ENCODE assay signal across 21 mouse cellular contexts in the genomic region with DNA sequence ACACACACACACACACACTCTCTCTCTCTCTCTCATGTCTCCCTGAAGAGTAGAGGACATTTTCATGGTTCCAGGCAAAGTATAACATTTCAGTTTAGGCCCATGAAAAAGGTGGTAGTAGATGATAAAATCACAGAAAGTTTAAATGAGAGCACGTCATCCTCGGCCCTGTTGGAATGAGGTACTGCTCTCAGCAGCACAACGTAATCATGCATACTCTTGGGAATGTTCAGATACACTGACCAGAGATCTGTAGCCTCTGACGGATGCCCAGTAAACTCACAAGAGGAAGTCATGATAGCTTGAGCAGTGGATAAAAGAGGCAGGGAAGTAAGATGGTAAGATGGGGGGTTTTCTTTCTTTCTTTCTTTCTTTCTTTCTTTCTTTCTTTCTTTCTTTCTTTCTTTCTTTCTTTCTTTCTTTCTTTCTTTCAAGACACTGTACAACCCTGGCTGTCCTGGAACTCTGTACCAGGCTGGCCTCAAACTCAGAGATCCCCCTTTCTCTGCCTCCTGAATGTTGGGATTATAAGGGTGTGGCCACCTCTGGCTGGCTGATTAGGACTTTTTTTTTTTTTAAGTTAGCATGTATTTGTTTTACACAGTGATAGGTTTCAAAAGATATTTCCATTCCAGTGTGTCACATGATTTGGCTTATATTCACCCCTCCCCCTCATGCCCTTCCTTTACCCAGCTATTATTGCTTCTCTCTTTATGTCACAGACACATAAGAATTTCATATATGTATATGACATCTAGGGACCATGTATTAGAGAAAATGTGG. TPM values are rescaled to one million over a fixed set of nuclear protein-coding genes. Genes with fewer than 3 reads are reported as not detected.
DNase-seq lines count a peak whose midpoint lies in the region; ATAC-seq lines count a peak whose summit lies in the region.
"Had no signal": no experiment of that assay in that cellular context is flagged by ENCODE, and none has a peak within 500 bp of the region (broad histone marks: within the 10 kb centered on the region; RNA-seq: fewer than 3 reads in every experiment).

No protein-coding gene starts in this region.

- H3K4me1 ChIP-seq in liver, embryonic 11.5 days (replicated peaks; ENCODE audit: control insufficient read depth, insufficient read depth, low read length), result peaks cover 12% of the 10 kb centered on the region
- peaks cover 17% of the 10 kb centered on the region for H3K4me1 ChIP-seq in liver, embryonic 15.5 days (replicated peaks)

- H3K9ac ChIP-seq in liver, embryonic 11.5 days (ENCODE audit: low read depth, low read length), result no peak overlapping the region
- H3K9ac ChIP-seq in liver, embryonic 15.5 days, result no peak overlapping the region
- H3K9ac ChIP-seq: embryonic facial prominence, embryonic 13.5 days; forebrain, embryonic 13.5 days; forebrain, postnatal 0 days; hindbrain, embryonic 13.5 days had no signal

- H3K36me3 ChIP-seq in liver, embryonic 11.5 days (ENCODE audit: control insufficient read depth, insufficient read depth, low read length), result no peaks in the 10 kb centered on the region
- no peaks in the 10 kb centered on the region for H3K36me3 ChIP-seq in liver, embryonic 15.5 days (replicated peaks)
- H3K36me3 ChIP-seq: embryonic facial prominence, embryonic 13.5 days; hindbrain, embryonic 13.5 days had no signal

- no peak overlapping the region for H3K27ac ChIP-seq in liver, embryonic 11.5 days (ENCODE audit: low read depth, low read length)
- no peak overlapping the region for H3K27ac ChIP-seq in liver, embryonic 15.5 days (replicated peaks)
- H3K27ac ChIP-seq: embryonic facial prominence, embryonic 13.5 days; forebrain, embryonic 13.5 days; heart, adult 2 months; hindbrain, embryonic 13.5 days; hindbrain, postnatal 0 days had no signal

- H3K4me2 ChIP-seq in liver, embryonic 11.5 days, result no peak overlapping the region
- no peak overlapping the region for H3K4me2 ChIP-seq in liver, embryonic 15.5 days
- H3K4me2 ChIP-seq: embryonic facial prominence, embryonic 13.5 days; forebrain, embryonic 13.5 days; heart, embryonic 11.5 days; hindbrain, embryonic 13.5 days had no signal

- WGBS in liver, embryonic 11.5 days, result 38% methylated on average over 4 of the region's 4 CpGs
- 20% methylated on average over 4 of the region's 4 CpGs for WGBS in liver, embryonic 15.5 days (ENCODE audit: insufficient replicate concordance)

- DNase-seq in liver, embryonic 11.5 days (ENCODE audit: low spot score), result no peak
- no peak for DNase-seq in liver
- no peak for DNase-seq in layer of hippocampus, adult 11-12 months (ENCODE audit: low spot score)
- no peak for DNase-seq in heart, adult 18-20 months
- DNase-seq in cerebellum, adult 9-11 months, result no peak
- DNase-seq: adrenal gland, postnatal 10 days; cerebellum, adult 11-12 months; cerebellum, adult 9-10 months; cerebellum, postnatal 36 days; forebrain, postnatal 0 days; heart, adult 2 months; heart, postnatal 4 days had no signal

- H3K4me3 ChIP-seq in liver, embryonic 11.5 days (ENCODE audit: low read depth, low read length), result no peak overlapping the region
- no peak overlapping the region for H3K4me3 ChIP-seq in liver, embryonic 15.5 days (replicated peaks)
- H3K4me3 ChIP-seq: embryonic facial prominence, embryonic 13.5 days; forebrain, embryonic 13.5 days; heart, adult 2 months; hindbrain, embryonic 13.5 days had no signal

- peak; percentile 51 for ATAC-seq in liver, embryonic 11.5 days (replicated peaks; ENCODE audit: low FRiP score)
- peak; percentile 38 for ATAC-seq in inflammation-experienced regulatory T-cells, adult 6 months
- 0 out of 2 replicates have a peak, but pooled peaks have one; percentile 28 for ATAC-seq in liver, embryonic 15.5 days (ENCODE audit: insufficient read depth)
- ATAC-seq in megakaryocyte-erythroid progenitor cell, adult 5-6 weeks (replicated peaks; ENCODE audit: low FRiP score, low TSS enrichment, poor library complexity, severe bottlenecking), result peak; percentile 68
- ATAC-seq: forebrain, embryonic 13.5 days; forebrain, postnatal 0 days; hindbrain, postnatal 0 days; intestine, embryonic 16.5 days had no signal

- no peaks in the 10 kb centered on the region for H3K27me3 ChIP-seq in liver, embryonic 11.5 days (replicated peaks; ENCODE audit: control insufficient read depth, insufficient read depth, low read length)
- peaks cover 14% of the 10 kb centered on the region for H3K27me3 ChIP-seq in liver, embryonic 15.5 days
- H3K27me3 ChIP-seq: embryonic facial prominence, embryonic 13.5 days; forebrain, embryonic 13.5 days; hindbrain, embryonic 13.5 days had no signal

- H3K9me3 ChIP-seq in liver, embryonic 11.5 days (ENCODE audit: control insufficient read depth, low read length), result no peaks in the 10 kb centered on the region
- no peaks in the 10 kb centered on the region for H3K9me3 ChIP-seq in liver, embryonic 15.5 days (replicated peaks)
- H3K9me3 ChIP-seq: embryonic facial prominence, embryonic 13.5 days; forebrain, embryonic 13.5 days; hindbrain, embryonic 13.5 days had no signal

RNA-seq across cellular contexts. Expression of a gene that starts 7.1 kb away (rescaled TPM):
- 9.7 and 9.9 TPM in 2 replicates for polyA plus RNA-seq in liver, embryonic 11.5 days (2014; fragmentation: Nextera tagmentation; extraction: Ambion mirVana)
- 10 to 100 TPM in 2 of 3 experiments, 1 to 10 TPM in 1; 9.1 to 17.7 (median 13.8) TPM for polyA plus RNA-seq in inflammation-experienced regulatory T-cells, adult 6 months (2017; shearing (Covaris generic))
- polyA plus RNA-seq in liver, embryonic 15.5 days (2015; fragmentation: Nextera tagmentation; extraction: Ambion mirVana), result 3.1 and 3.7 TPM in 2 replicates
- total RNA-seq in megakaryocyte-erythroid progenitor cell, adult 5-6 weeks (2014; fragmentation: Nextera tagmentation), result 3.0 and 3.6 TPM in 2 replicates
- total RNA-seq in megakaryocyte-erythroid progenitor cell, adult 5-6 weeks (2017), result 2.3 and 5.4 TPM in 2 replicates
- 10 to 100 TPM; 36.7 to 37.1 TPM for total RNA-seq in heart, adult 18-20 months (2021)
